Mouse (Mus musculus) lung, adult 2 months (tissue): ENCODE results near the gene Nup205.

Experiments
- CTCF ChIP-seq: fragments of 200-500 bp; IDR thresholded peaks from 2 replicates; pipeline ENCODE4 v1.5.1; 2011; ENCODE audit warnings: mild to moderate bottlenecking, low read length, control low read depth; ENCODE audit not compliant: insufficient read depth
- POLR2A ChIP-seq: fragments of 200-500 bp; IDR thresholded peaks from 2 replicates; pipeline ENCODE4 v1.6.1; 2011; ENCODE audit warnings: low read depth, mild to moderate bottlenecking, control low read depth, low read length, borderline replicate concordance; ENCODE audit errors: extremely low read depth

GRCm38 (mm10) chr6:35271094-35271855, 94.1 kb downstream of the Nup205 start:
- TF ChIP-seq POLR2A (no peak), CTCF (no peak)
